Mouse (Mus musculus): ENCODE measurements around the gene Prune2. TPM values are rescaled to one million over a fixed set of nuclear protein-coding genes. Genes with fewer than 3 reads are reported as not detected.
A peak's percentile ranks its signal among the peaks of the same experiment; 100 is the strongest.

Prune2 gene
- total RNA-seq, 1 experiment from 2014 or later = 35.3 TPM

DNA sequence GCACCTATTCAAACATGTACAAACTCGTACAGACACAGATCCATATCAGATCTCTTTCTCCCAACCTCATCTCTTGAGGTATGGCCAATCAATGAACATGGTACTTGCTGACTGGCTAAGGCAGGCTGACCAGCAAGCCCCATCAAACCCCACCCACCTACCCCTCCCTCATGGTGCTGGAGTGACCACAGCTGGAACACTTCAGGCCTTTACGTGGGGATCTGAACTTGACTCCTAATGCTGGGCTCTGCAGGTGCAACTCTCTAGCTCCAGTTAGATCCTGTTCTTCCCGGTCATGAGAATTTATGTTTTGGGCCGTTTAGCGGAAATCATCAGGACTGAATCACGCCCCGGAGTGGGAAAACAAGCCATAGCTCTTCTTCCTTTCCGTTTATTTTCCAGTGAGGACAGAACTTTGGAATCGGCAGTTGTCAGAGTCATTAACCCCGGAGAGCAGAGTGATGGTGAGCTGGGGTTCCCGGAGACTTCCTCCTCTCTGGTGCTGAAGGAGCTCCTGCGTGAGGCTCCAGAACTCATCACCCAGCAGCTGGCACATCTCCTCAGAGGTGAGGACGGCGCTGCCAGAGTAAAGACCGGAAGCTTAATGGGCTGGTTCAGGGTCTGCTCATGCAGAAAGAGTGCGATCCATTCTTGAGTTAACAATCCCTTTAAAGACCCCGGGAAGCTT, 50.4 kb downstream of the Prune2 start:
- no peak for DNase-seq

DNA sequence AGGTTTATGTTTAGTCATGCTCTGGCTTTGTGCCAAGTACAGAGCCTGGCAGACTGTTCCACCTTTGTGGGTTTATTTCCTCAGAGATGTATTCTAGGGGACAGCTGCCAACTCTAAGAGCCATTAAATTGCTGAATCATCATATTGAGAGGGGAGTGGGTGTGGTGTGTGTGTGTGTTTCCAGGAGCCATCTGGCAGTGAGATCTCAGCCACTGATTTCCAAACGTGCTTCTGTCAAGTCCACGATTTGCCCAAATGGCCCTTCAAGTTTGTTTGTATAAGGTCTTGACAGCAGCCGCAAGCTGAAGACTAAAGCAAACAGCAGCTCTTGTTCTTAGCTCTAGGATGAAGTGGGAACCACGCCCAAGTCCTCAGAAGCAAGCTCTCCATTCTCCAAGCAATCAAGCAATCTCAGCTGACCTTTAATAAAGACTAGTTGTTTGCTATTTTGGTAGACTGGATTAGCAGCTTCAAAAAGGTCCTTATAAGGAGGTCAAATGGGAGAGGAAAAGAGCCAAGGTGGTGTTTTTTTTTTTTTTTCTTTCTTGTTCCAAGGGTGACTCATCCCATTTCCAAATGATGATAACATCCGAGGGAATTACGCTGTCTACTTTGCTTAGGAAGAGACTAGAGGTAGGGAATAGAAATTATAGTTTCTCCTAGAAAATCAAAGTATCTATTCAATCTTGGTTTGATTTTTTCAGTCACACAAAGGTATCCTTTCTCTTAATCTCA, 55.5 kb downstream of the Prune2 start:
- DNase-seq = no peak

DNA sequence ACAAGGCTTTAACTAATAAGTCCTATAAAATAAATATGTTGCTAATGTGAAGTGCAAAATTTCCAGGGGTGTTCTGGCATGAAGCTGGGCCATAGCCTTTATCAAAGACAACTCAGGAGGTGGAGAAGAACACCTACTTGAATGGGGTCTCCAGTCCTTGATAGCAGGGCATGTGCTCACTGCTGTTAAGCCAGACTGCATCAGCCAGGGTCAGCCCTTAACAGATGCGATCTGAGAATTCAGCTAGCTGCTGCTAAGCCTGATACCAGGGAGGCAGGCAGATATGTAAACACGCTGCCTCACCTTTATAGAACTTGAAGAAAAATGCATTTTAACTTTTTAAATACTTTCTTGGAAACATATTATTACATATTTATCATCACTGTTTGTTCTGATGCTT, 57.2 kb downstream of the Prune2 start:
- no peak for DNase-seq

DNA sequence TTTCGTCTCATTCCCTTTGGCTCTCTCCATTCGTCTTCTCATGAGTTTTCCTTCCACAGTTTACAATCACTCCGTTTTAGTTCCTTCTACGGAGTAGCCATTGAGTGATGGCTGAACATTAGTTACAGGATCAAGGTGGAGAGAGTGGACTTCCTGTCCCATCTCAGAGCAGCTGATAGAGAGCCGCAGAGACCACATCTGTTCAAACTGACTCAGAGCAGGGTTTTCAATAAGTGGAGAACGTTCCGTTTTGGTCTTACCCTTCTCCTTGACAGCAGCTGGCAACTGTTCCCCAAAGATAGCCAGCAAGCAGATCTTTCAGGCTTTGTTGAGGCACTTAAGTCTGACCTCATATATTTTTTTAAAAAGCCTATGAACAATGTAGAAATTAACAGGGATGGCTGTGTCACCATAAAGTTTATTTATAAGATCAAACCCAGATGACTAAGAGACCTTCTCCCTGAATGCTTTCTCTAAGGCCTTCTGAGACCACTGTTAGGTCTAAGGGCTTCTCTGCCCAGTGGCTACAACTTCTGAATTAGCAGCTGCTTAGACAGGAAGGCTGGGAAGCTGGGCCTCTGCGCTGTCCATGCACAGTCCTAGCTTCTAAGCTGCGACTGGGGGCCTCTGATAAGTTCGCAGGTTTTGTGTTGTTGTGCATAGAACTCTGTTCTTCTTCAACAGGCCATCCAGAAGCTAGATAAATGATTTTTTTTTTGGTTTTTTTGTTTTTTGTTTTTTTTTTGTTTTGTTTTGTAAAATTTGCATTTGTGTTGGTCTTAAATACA, 58.6 kb downstream of the Prune2 start:
- DNase-seq = no peak

DNA sequence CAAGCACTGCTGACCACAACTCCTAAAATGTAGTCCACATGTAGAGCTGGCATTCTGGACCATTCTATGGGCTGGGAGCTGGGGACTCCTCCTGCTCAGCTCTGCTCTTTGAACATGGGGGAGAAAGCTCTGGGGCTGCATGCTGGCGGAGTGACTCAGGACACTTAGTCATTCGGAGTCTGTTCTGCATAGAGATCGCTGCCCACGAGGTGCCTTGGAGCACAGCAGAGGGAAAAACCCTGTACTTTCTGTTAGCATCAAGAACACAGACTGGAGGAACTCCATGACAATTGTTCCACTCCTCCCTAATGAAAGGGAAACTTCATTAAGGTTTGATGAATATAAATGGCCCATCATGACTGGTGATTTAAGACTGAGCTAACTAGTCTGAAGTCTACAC, 68.8 kb downstream of the Prune2 start:
- peak; percentile 16 for DNase-seq

DNA sequence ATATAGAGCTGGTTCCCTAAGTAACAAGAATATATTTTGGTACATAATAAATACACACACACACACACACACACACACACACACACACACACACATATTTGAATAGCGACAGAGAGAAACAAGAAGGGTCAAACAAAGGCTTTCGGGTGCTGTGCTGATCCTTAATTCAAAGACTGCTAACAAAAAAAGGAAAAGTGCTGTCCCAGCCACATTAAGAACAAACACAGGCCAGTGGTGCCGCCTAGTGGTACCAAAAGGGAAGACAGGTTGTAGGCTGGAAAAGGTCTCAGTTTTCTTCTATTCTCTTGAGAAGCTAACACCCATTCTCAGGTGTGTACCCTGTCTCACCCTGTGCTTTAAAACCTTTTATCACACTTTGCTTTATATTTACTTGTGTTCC, 74.4 kb downstream of the Prune2 start:
- DNase-seq = peak; percentile 50

DNA sequence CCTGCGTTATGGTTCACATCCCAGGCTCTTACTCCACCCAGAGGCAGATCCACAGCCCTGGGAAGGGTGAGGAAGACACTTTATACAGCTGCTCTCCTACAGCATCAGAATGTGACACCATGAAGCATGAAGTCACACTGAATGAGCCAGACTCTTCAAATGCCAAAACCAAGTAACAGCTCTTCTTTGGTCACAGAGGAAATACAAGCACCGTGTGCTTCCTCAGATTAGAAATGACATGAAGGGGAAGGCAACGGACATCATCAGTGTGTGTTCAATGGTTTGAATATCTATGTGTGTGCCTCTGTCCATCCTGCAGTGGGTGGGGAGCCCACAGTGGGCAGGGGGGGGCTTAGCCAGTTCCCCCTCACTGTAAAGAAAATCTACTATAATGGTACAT, 76.4 kb downstream of the Prune2 start:
- no peak for DNase-seq

DNA sequence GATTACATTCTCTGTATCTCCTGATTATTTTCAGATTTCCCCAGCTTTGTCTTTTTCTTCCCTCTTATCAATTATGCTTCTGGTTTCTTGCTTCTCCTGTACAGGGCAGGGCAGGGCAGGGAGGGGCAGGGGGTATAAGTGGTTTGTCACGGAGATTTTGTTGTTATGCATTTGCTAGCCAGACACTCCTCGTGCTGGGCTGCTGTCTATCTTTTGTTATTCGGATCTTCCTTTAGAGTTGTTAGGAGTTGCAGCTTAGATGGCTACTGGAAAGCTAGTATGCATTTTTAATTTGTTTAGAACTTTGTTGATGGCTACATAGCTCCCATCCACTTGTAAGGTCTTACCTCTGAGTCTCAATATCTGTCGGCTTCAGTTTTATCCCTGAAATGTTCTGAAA, 91.0 kb downstream of the Prune2 start:
- DNase-seq = no peak

DNA sequence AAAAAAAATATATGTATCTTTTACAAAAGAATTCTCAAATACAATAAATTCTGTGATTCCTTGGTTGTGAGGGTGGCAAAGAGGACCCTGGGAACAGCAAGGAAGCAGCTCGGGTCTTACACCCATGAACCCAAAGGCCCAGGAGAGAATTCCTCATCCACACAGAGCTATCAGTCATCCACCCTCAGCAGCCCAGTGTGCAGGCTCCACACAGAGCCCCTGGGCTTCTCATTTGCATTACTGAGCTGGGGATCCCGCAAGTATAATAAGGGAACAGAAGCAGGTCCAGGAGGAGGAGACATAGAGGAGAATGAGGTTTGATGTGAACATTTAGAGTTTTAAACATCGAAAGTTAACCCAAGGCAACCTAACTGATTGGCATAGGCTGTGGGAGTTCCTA, 100.0 kb downstream of the Prune2 start:
- no peak for DNase-seq

DNA sequence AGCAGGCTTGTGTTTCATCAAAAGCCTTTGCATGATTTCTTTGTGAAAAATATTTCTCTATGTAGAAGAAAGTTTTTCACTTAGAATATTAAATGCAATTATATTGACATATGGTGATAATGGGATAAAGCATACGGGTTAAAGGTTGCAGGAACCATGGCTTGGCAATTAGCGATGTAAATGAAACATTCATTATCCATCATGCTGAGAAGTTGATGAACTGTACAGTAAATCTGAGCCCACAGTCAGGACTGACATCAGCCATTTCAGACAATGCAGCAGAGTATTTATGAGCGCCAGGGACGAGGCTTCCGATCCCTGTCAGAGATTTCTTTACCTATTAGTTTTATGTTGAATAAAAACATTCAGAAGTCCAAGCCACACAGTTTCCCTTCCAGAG, 104.2 kb downstream of the Prune2 start:
- no peak for DNase-seq

DNA sequence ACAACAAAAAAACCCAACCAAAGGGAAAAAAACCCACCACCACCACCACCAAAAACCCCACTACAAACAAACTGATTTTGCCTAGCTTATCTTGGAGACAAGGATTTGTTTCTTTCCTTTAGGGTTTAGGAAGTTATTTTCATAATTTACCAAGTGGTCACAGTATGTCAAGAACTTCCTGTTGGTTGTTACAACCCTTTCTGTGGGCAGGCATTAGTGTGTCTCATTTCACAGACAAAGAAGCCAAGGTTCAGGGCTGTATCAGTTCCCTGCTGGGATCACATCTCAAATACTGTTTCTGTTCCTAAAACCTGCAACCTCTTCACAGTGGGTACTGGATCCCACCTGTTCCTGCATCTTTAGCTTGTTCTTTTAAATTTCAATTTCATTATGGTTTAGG, 108.5 kb downstream of the Prune2 start:
- DNase-seq = no peak

DNA sequence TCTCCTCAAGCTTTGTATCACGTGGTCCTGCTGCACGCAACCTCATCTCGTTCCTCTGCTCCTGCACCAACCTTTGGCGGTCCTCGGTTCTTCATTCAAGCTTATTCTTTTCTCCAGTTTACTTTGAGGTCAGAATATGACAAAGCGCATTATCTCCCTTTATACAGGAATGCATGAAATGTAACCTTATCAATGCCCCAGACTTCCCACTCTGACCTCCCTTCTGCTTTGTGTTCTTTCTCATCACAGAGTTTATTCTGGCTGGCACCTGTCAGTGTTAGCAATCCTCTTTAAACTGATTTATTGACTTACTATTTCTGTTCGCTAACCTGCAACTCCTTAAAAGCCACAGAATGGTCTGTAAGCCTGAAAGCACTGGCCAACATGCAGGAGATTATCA, 113.1 kb downstream of the Prune2 start:
- no peak for DNase-seq

DNA sequence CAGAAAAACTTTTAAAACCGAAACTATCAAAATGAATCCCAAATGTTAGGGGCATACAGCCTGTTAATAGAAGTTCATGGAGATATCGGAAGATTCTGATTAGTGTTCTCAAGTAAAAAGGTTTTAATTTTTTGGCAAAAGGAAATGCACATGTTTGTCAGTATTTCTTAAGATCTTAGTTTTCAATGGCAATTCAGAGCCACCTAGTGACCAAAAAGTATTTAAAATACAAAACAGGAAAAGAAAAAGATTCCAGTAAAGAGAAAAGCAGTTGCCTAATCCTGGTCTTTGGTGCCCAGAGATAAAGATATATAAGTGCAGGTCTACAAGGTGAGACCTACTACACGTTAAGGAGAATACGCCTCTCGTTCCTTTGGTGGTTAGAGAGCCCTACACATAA, 115.3 kb downstream of the Prune2 start:
- no peak for DNase-seq

DNA sequence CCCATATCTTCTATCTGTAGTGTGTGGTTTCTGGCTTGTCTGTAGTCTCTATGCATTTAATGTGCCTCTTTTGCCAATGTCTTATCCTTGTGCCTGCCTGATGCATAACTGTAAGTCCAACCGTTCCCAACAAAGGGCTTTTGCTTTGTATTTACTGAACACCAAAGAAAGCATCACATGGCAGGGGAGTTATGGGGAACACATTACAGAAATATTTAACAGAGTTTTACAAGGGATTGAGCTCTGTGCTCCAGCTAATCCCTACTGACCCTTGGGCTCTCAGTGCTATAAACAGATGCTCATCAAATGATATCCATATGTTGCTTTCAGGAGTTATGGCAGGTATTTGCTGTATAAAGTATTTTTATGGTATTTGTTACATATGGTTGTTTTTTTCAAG, 116.3 kb downstream of the Prune2 start:
- no peak for DNase-seq

DNA sequence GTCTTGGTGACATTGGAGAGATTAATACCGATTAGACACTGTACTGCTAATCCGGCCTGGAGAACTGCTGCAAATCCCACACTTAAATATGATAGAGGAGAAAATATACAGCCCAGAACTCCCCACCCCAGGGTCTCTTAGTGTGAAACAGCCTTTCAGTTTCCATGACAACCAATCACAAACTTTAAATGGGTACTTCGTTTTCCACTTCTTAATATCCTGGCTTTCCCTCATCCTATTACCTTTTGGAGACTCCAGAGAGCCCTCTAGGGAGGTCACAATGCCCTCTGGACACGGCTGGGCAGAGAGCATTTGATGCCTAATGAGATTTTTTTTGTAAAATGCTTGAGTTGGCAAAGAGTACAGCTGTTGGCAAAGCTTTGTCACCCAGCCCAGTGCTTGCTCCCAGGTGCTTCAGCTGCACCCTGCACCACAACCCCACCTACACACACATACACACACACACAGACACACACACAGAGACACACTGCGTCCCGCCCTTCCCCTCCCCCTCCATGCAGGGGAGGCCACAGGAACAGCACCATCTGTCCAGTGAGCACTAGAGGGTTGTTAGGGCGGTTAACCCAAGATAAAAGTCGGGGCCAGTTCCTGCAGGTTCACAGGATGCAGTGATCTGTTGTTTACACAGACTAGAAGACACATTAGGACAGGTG, 122.9 kb downstream of the Prune2 start:
- DNase-seq = no peak

DNA sequence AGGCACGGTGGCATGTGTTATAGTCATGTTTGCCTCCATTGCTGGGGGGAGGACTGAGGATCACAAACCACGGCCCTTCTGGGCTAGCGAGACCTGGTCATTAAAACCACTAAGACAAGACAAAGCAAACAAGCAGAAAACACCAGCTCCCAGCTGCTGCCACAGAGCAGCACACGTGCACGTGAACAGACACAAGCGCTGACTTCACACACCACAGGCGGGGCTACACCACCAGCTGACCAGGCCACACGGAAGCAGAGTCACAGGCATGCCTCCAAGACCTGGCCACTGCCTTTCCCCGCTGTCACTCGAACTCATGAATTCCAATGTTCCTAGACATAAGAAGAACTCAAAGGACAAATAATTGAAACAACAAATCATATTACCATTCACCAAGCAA, 125.5 kb downstream of the Prune2 start:
- DNase-seq = no peak

DNA sequence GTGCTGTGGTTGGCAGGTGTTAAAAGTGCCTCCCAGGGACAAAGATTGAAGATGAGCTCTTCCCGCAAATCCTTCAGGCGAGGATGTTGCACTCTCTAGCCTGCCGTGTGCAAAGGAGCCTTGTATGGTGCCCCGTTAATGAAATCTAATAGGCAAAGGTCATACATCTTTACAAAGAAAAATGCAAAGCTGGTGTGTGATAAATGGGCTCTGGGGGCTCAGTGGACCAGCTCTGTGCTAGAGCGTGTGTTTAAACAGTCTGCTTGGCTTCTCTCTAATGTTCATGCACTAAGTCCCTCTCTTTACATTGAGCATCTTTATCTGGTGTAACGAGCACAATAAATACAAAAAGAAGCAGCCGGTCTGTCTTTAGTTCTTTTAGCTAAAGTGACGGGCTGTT, 138.1 kb downstream of the Prune2 start:
- DNase-seq = no peak

DNA sequence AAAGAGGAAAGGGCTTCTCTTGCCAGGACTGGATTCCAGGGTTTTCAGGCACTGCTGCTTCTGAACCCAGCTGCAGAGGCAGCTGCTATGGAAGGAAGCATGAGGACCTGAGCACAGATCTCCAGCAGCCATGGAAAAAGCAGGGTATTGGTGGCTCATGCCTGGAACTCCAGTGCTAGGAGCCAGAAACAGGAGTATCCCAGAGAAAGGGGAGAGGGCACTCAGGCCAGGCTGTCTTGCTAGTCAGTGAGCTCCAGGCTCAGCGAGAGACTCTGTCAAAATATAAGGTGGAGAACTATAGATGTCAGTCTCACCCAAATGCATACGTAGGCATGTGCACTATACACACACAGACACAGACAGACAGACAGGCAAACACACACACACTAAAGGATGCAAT, 140.4 kb downstream of the Prune2 start:
- DNase-seq = no peak

DNA sequence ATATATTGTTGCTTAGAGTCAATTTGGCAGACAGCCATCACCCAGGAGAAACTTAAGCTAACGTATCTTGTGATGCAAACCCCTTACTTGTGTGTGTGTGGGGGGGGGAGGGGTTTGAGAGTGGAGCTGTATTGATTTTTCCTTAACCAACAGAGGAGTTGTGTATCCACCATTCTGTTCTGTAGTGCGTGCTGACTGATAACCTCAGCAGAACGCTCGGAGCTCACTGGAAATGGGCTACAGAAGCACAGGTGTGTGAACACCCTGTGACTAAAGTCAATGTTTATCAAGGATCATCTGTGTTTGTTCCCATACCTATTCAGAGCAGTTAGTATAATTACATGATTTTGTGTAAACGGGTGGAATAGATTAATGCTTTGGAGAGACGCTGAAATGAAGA, 141.3 kb downstream of the Prune2 start:
- DNase-seq = no peak

DNA sequence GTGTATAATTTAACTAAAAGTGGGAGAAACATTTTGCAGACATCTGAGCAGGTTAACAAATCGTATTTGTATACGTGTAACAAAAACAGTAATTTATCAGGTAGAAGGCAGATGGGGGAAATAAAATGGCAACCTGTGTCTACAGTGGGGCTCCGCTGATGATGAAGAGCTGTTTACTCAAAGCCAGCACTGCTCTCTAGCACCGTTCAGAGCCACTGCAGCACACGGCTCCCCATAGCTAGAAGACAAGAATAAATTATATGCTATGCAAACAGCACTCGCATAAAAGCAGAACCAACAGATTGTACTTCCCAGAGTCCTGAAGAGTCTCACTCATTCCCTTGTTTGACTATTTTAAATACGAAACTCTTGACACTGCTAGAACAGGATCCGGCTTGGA, 152.9 kb downstream of the Prune2 start:
- DNase-seq = no peak

DNA sequence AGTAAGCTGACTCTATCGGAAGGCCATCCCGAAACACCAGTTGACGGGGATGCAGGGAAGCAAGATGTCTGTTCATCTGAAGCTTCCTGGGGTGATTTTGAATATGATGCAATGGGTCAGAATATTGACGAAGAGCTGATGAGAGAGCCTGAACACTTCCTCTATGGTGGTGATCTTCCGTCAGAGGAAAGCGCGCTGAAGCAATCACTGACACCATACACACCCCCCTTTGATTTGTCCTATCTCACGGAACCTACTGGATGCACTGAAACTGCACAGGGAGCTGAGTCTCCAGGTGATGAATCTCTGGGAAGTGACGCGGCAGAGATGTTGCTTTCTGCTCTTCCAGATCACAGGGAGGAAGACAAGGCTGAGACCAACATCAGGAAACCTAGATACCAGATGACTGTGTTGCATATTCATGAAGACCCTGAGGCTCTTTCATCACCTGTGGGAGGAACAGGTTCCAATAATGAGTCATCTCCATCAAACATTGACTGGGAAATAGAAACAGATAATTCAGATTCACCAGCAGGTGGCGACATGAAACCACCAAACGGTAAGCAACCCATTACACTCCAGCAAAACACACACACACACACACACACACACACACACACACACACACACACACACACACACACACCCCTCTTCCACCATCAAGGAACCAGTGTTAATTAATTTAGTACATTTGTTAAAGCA, 168.3 kb downstream of the Prune2 start:
- peak; percentile 34 for DNase-seq

DNA sequence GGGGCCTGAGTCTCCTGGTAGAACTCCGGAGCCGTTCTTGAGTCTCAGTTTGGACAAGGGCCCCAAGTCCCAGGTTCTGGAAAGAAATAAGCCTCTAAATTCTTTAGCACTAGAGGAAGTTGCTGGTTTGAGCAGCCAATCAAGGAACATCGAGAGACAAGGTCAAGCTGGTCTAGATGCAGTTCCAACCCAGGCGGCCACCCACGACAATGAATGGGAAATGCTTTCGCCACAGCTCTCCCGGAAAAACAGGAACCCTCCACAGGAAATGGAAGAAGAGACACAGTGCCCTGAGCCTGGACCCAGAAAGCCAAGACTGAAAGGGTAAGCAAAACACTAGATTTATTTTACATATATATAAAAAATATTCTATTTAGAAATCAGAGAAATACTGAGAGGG, 169.5 kb downstream of the Prune2 start:
- DNase-seq = no peak

Measured in adrenal gland, postnatal 25 days (tissue).